Mouse (Mus musculus) ovary, postnatal 36 days (tissue): ENCODE measurements around the gene Fshr.

Experiments used
- DNase-seq: peaks from one replicate; pipeline ENCODE4 v3.0.0; 2022; ENCODE audit warnings: low spot score, mixed read lengths

Gene Fshr

DNA sequence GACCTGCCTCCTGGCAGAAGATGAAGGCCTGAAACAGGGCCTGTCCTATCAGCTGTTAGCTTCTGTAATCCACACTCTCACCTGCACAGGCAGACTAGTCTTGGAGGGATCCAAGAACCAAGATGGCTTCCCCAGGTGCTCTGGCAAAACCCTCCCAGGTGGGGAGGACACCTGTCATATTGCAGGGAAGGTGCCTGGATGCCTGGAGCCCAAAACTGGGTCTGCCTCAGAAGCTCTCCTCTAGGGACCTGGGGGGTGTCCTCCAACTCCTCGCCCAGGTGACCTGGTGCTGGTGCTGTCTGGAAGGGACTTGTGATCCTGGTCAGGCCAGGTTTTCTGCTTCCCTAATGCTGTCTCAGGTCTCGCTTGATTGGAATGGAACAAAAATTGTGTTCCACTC, 167.5 kb downstream of the Fshr start:
- DNase-seq: no peak

DNA sequence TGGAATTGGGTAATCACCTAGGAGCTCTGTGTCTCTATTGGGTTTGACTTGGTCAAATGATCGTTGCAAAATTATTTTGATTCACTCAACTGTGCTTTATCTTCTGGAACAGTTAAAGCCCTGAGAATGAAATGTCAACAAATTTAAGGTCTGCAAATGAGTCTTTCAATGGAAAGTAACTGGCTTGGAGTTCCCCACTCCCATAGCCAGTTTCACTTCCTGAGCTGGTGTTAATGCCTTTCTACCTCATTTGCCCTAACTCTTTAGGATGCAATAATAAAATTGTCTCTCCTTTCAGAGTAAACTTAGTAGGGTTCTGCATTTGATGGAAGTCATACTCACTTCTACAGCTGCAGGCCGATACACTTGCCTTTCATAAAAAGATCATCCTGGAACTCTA, 181.0 kb downstream of the Fshr start:
- no peak for DNase-seq

DNA sequence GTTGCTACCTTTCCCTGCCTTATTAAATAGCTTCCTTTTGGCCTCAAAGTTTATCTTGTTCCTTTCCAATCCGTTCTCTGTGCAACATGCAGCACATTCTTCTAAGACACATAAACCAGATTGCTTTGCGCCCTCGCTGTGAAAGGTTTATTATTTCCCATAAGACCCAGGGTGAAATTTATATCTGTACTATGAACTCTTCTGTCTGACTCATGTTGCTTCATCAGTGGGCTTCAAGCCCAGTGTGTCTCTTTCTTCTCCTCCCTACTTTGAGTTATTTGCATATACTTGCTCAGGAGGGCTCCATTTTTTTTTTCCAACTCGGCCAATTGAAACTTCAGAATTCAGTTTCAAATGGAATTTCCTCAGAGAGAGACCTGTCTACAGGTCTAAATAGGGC, 183.5 kb downstream of the Fshr start:
- DNase-seq: no peak

DNA sequence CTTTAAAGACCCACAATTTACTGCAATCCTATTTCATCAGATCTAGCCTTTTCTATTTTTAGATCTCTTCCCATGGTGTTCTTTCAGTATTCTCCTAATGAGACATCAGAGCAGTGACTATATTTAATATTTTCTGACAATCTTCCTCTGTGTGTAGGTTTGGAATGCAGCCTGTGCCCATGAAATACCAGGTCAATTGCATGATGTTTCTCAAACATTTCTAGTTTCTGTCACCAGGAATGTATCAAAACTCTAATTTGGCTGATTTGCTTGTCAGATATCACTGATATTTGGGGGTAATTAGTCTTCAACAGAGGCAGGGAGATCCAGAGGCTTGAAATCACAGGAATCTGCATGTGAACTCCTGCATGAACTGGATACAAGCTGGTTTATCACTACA, 186.8 kb downstream of the Fshr start:
- DNase-seq: no peak

DNA sequence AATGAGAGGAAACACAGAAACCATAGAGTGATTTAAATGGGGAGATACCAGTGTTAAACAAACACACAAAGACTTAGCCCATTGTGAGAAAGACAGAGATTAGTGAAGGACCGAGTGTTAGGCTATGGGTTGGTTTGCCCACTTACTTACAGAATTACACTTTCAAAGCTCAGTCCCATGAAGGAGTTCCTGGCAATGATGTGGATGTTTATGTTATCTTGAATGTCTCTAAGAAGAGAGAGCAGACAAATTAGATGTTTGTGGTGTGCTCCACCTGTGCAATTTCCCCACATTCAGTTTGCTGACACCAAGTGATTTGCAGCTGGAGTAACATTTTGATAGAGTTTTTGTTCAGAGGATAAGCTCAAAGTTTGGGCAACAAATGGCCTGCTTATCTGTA, 191.4 kb downstream of the Fshr start:
- DNase-seq: no peak

DNA sequence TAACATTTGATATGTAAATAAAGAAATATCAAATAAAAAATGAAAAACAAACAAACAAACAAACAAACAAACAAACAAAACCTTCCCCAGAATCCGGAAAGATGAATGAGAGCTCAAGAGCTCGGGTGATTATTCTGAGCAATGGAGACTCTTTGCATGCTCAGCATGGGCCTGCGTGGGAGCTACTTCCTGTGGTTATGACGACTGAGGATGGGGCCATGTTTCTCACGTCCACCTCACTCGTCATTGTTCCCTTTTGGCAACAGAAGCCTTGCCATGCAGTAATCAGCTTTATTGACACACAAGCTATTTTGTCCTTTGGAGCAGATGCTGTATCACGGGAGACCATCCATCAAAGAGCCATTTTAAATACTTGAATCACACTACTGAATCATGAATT, 191.8 kb downstream of the Fshr start:
- DNase-seq: no peak

DNA sequence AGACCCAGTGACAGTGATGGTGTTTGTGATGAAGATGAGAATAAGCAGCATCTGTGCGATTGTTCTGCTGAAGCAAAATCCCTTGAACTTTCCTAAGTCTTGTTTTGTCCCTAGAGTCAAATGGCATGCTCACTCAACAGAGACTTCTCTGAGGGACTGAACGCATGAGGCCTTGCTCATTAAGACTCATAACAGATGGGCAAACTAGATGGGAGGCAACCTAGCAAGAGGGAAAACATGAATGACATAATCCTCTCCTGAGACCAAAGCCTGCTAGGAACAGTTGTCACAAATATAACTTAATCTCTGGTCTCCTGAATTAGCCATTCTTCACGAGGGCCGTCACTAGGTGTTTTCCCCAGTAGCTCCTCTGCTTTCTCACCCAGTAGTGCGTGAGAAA, 194.5 kb downstream of the Fshr start:
- no peak for DNase-seq

DNA sequence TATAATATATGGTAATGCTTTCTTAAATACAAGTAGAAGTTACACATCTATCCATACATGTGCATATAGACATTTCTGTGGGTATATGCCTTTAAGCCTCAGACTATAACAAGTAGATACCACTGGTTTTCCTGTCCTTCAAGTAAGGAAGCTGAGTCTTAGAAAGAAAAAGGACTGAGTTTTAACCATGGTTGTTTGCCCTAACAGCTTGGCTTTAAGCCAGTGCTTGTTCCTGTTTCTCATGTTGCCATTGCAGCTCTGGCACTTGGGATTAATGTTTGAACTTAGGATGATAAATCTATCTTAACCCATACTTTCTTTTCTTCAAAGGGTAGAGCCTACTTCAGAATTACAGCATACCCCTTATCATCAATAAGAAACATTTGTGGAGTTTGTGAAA, 200.6 kb downstream of the Fshr start:
- DNase-seq: no peak

DNA sequence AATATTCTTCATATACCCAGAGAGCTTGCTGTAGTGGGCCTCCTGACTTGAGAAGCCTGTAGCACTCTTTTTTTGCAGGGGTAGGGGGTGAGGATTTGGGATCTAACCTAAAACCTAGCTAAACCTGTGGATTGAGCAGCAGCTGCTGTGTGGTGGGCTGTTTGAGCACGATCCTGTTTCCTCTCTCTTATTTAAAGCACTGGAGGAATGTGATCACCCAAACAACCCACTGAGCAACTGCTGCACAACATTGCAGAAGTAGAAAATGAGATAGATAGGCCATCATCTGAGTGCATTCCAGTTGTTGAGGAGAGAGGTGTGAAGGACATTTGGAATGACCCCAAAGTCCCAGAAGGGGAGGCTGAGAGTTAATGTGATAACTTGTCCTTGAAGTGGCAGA, 202.2 kb downstream of the Fshr start:
- no peak for DNase-seq

DNA sequence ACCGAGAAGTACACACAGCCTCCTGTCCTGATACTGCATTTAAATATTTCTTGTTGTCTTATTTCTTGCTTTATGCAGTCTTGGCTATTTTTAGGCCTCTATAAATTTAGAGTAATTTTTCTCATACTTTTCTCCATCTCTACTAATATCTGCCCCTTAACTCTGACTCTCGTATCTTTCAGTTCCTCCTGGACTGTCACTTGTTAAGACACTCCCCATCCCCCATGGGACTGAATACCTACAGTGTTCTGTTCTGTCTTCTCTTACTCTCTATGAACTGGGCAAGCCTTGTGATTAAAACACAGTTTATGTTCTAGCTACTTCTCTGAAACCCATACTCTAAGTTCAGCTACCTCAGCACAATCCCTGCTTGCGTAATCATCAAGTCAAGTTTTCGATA, 209.2 kb downstream of the Fshr start:
- DNase-seq: no peak

DNA sequence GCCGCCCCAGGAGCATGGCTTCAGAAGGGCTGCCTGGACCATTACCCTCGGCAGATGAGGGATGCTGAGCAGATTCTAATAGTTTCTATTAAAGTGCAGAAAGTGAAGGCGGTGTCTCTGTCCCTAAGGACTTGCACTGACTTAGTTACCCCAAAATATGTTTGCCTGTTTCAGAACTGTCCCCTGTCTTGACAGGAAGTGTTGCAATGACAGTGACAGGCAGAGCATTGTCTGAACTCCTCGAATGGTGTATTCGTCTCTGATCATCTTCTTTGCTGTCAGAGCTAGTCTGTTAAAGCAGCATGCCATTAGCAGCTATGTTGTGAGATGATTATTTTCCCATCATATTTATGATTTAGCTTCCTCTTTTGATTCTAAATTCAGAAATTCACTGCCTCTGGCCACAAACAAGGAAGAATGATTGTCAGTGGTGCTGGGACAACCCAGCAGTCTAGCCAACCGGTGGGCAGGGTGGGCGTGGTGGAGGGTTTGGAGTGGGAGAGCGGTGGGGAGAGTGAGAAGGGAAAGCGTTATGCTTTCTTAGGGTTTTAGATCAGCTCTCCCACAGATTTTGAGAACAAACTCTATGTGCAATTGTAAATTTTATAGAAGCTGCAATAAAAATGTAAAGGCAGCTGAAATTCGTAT, 219.6 kb downstream of the Fshr start:
- no peak for DNase-seq

DNA sequence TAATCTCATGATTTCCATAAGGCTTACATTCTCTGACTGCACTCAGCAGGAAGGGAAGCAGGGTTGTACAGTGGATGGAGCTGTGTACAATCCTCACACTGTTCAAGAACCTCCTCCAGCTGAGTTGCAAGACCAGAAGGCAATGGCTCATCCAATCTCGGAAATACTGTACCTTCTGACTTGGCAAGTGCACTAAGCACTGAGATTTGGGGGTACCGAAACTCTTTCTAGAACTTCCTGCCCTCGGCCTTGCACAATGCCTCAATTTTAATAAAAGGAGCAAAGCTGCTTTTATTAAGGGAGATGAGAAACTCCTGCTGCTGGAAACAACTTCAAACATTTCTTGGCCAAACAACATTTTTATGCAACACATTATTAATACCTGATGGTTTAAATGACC, 225.9 kb downstream of the Fshr start:
- no peak for DNase-seq

DNA sequence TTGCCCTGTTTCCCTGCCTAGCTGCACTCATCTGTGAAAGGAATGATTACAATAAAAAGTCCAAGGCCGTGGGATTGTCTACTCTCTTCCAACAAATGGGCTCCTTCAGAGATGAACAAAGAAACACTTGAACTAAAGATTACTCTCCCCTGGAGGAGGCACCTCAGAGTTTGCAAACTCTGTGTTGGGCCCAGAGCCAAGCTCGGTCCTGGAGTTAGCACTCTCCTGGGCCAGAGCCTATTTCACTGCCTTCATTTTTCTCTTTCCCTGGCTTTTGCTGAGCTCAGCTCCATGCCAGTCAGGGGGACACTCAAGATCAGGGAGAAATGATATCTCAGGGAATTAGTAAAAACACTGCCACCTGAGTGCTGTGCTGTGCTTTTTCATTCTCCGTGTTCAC, 234.4 kb downstream of the Fshr start:
- peak; percentile 16 for DNase-seq

DNA sequence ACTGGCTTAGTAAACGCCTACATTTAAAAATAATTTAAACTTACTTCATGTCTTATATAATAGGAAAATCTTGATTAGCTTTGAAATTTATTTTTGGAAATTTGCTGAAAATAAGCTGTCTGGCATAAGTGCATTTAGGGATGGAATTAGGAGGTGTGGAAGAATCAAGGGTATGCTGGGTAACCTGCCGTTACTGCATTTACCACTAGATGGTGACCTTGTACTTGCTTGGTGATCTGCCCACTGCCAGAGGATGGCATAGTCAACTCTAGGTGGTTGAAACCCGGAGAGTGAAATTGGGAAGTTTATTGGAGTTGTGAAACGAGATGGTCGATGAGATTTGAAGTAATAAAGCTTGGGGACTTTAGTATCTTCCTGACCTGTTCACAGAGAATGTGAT, 246.5 kb downstream of the Fshr start:
- DNase-seq: peak; percentile 13

DNA sequence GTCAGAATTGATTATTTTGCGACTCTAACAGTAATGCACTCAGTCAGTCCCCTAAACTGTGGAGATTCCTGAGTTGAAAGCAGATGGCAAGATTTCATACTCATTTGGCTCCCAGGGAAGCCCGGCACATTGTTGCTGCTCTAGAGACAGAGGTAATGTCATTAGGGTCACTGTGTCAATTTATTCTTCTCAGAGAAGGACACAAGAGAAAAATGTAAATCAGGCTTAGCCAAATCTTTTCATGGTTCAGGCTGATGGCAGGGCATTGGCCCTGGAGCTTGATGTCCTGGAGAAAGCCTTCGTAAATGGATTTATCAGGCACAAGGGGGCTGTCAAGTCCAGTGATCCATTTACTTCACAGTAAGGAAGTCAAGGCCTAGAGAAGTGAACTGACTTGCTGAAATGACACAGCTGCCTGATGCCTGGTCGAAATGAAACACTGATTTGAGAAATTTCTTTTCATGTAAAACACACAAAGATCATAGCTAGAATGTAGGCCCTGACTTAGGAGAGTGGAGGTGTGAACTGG, 262.3 kb downstream of the Fshr start:
- DNase-seq: no peak

DNA sequence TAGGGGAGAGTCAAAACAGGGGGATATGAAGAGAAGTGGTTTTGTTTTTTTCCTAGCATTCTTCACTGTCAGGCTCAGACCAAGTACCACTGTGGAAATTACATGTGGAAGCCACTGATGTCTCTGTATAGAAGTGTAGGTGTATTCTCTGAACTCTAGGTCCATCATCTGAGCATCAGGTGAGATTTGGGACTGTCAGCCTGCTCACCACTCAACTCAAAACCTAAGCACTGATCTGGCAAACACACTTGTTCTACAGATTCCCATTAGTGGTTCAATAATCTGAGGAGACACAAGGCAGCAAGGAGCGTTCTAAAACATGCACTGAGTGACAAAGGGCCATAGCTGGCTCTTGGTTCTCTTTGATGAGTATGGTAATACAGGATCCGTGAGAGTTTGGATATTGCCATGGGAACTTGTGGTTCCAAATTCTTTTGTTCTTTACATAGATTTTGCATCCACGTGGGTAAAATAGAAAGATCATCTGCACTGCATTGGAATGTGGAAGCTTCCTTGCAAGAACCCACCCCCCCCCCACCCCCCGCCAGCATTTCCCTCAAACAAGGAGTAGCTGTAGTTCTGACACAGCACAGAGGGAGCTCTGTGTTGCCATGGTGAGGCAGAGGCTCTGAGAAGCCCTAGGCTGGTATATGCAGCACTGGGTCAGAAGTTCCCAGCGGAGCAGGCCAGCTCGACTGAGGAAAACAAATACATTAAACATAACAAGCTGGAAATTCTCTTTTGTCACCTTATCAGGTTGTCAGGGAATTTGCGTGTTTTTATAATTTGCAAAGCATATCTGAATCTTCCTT, 262.9 kb downstream of the Fshr start:
- peak; percentile 23 for DNase-seq

DNA sequence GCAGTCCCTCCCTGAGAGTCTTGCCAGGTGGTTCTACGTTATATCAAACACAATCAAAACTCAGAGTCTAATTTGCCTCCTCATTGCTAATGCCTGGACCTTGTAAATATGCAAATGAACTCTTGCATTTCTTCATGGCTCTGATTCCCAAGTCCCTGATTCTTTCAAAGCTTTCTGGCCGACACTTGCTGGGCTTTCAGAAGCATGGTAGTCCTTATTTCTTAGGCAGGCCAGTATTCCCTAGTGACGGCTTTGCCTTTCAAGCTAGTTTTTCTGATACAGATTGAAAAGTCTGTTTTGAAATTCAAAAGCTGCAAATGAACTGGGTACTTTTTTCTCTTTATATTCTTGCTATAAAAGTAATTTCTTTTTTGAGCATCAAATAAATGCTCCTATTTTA, 263.5 kb downstream of the Fshr start:
- no peak for DNase-seq
